16 mouse cellular contexts compared by ENCODE assay signal in genomic region chr16:93830916-93831315, GRCm38 (mm10). TPM values are rescaled to one million over a fixed set of nuclear protein-coding genes. Genes with fewer than 3 reads are reported as not detected.
DNase-seq lines count a peak whose midpoint lies in the region; ATAC-seq and TF ChIP-seq lines count a peak whose summit lies in the region.
"Had no signal": no experiment of that assay in that cellular context is flagged by ENCODE, and none has a peak within 500 bp of the region (broad histone marks: within the 10 kb centered on the region; RNA-seq: fewer than 3 reads in every experiment).

No protein-coding gene starts in this region.

- peak; percentile 38 for DNase-seq in liver, postnatal 0 days
- DNase-seq in embryo, embryonic 11 days: peak; percentile 53
- peak; percentile 88 for DNase-seq in kidney, postnatal 0 days (ENCODE audit: low spot score)
- DNase-seq in retina, postnatal 7 days (ENCODE audit: low read depth, low spot score): peak; percentile 68
- no peak for DNase-seq in hindbrain, embryonic 10.5 days (ENCODE audit: low spot score)
- no peak for DNase-seq in right cerebral cortex, postnatal 25 days
- DNase-seq: cerebellum, adult 8-10 months; gastrocnemius, postnatal 14 days; heart, postnatal 36 days; liver, embryonic 13.5 days; lung, postnatal 10 days had no signal

- H3K36me3 ChIP-seq in liver, postnatal 0 days (replicated peaks; ENCODE audit: insufficient read depth, low read length): no peaks in the 10 kb centered on the region
- H3K36me3 ChIP-seq in liver, embryonic 12.5 days: 0 out of 2 replicates have a peak, but pooled peaks cover 4% of the 10 kb centered on the region
- no peaks in the 10 kb centered on the region for H3K36me3 ChIP-seq in kidney, postnatal 0 days (ENCODE audit: insufficient read depth, low read length)
- H3K36me3 ChIP-seq in midbrain, embryonic 16.5 days (ENCODE audit: control insufficient read depth, insufficient read depth, low read length): no peaks in the 10 kb centered on the region
- H3K36me3 ChIP-seq in hindbrain, embryonic 10.5 days: peaks cover 18% of the 10 kb centered on the region
- H3K36me3 ChIP-seq: forebrain, embryonic 15.5 days; liver, embryonic 13.5 days had no signal

- no peak for TF ChIP-seq CTCF in liver, postnatal 0 days (IDR thresholded peaks at IDR 0.05; ENCODE audit: low read depth)
- no peak for TF ChIP-seq CTCF in kidney, postnatal 0 days (IDR thresholded peaks at IDR 0.05; ENCODE audit: low read depth)

- TF ChIP-seq EP300 in liver, postnatal 0 days (IDR thresholded peaks at IDR 0.05; ENCODE audit: low read depth): no peak

- no peak overlapping the region for H3K9ac ChIP-seq in liver, postnatal 0 days (replicated peaks)
- no peak overlapping the region for H3K9ac ChIP-seq in liver, embryonic 12.5 days
- H3K9ac ChIP-seq in kidney, postnatal 0 days (ENCODE audit: low read depth, low read length): no peak overlapping the region
- no peak overlapping the region for H3K9ac ChIP-seq in midbrain, embryonic 16.5 days (ENCODE audit: low read depth, low read length)
- H3K9ac ChIP-seq: liver, embryonic 13.5 days had no signal

- no peaks in the 10 kb centered on the region for H3K27me3 ChIP-seq in liver, postnatal 0 days (ENCODE audit: insufficient read depth, low read length)
- no peaks in the 10 kb centered on the region for H3K27me3 ChIP-seq in liver, embryonic 12.5 days (replicated peaks)
- no peaks in the 10 kb centered on the region for H3K27me3 ChIP-seq in kidney, postnatal 0 days (ENCODE audit: insufficient read depth, low read length)
- no peaks in the 10 kb centered on the region for H3K27me3 ChIP-seq in midbrain, embryonic 16.5 days (ENCODE audit: control insufficient read depth, insufficient read depth, low read depth, low read length)
- H3K27me3 ChIP-seq in hindbrain, embryonic 10.5 days (ENCODE audit: insufficient read depth, poor library complexity, severe bottlenecking): no peaks in the 10 kb centered on the region
- H3K27me3 ChIP-seq: forebrain, embryonic 15.5 days; liver, embryonic 13.5 days; Patski had no signal

- peak overlapping the region; percentile 39; the same call in 1 of the 2 replicates for H3K27ac ChIP-seq in liver, postnatal 0 days (ENCODE audit: low read depth)
- no peak overlapping the region for H3K27ac ChIP-seq in liver, embryonic 12.5 days
- H3K27ac ChIP-seq in kidney, postnatal 0 days: peak overlapping the region; percentile 60
- H3K27ac ChIP-seq in midbrain, embryonic 16.5 days (ENCODE audit: low read length): no peak overlapping the region
- H3K27ac ChIP-seq in hindbrain, embryonic 10.5 days: no peak overlapping the region
- H3K27ac ChIP-seq: liver, embryonic 13.5 days had no signal

- H3K4me1 ChIP-seq in liver, postnatal 0 days (ENCODE audit: insufficient read depth): peaks cover 25% of the 10 kb centered on the region
- peaks cover 33% of the 10 kb centered on the region for H3K4me1 ChIP-seq in liver, embryonic 12.5 days
- H3K4me1 ChIP-seq in kidney, postnatal 0 days (replicated peaks; ENCODE audit: insufficient read depth, low read length): peaks cover 21% of the 10 kb centered on the region
- peaks cover 12% of the 10 kb centered on the region for H3K4me1 ChIP-seq in midbrain, embryonic 16.5 days (ENCODE audit: control insufficient read depth, insufficient read depth, low read length)
- H3K4me1 ChIP-seq in hindbrain, embryonic 10.5 days (replicated peaks): peaks cover 17% of the 10 kb centered on the region

- no peak overlapping the region for H3K4me2 ChIP-seq in liver, postnatal 0 days (ENCODE audit: low read depth, low read length)
- H3K4me2 ChIP-seq in liver, embryonic 12.5 days: no peak overlapping the region
- H3K4me2 ChIP-seq in kidney, postnatal 0 days (ENCODE audit: low read length): 0 out of 2 replicates have a peak overlapping the region, but pooled peaks have one; percentile 18
- no peak overlapping the region for H3K4me2 ChIP-seq in midbrain, embryonic 16.5 days (ENCODE audit: low read length)

- WGBS in liver, postnatal 0 days (ENCODE audit: insufficient replicate concordance): 71% methylated on average over 5 of the region's 5 CpGs
- 81% methylated on average over 5 of the region's 5 CpGs for WGBS in liver, embryonic 12.5 days (ENCODE audit: insufficient replicate concordance)
- 9% methylated on average over 5 of the region's 5 CpGs for WGBS in kidney, postnatal 0 days
- WGBS in midbrain, embryonic 16.5 days: 66% methylated on average over 5 of the region's 5 CpGs
- 78% methylated on average over 5 of the region's 5 CpGs for WGBS in hindbrain, embryonic 10.5 days

- no peak for ATAC-seq in liver, postnatal 0 days
- no peak for ATAC-seq in liver, embryonic 12.5 days
- ATAC-seq in kidney, postnatal 0 days (replicated peaks; ENCODE audit: low FRiP score, low read depth): no peak
- no peak for ATAC-seq in midbrain, embryonic 16.5 days
- ATAC-seq: Patski had no signal

- H3K4me3 ChIP-seq in liver, postnatal 0 days (ENCODE audit: low read depth, low read length): no peak overlapping the region
- no peak overlapping the region for H3K4me3 ChIP-seq in liver, embryonic 12.5 days
- H3K4me3 ChIP-seq in kidney, postnatal 0 days (replicated peaks; ENCODE audit: low read depth, low read length): no peak overlapping the region
- H3K4me3 ChIP-seq in midbrain, embryonic 16.5 days (ENCODE audit: low read depth, low read length): no peak overlapping the region
- H3K4me3 ChIP-seq in hindbrain, embryonic 10.5 days: no peak overlapping the region

- 0 out of 2 replicates have a peak, but pooled peaks cover 4% of the 10 kb centered on the region for H3K9me3 ChIP-seq in liver, postnatal 0 days (ENCODE audit: low read length)
- no peaks in the 10 kb centered on the region for H3K9me3 ChIP-seq in liver, embryonic 12.5 days (replicated peaks)
- H3K9me3 ChIP-seq in kidney, postnatal 0 days (replicated peaks; ENCODE audit: low read length): no peaks in the 10 kb centered on the region
- 0 out of 2 replicates have a peak, but pooled peaks cover 2% of the 10 kb centered on the region for H3K9me3 ChIP-seq in midbrain, embryonic 16.5 days (replicated peaks; ENCODE audit: control insufficient read depth, low read length, poor library complexity, severe bottlenecking)
- H3K9me3 ChIP-seq in hindbrain, embryonic 10.5 days: 0 out of 2 replicates have a peak, but pooled peaks cover 3% of the 10 kb centered on the region
- H3K9me3 ChIP-seq: forebrain, embryonic 15.5 days; liver, embryonic 13.5 days; midbrain, embryonic 10.5 days had no signal

RNA-seq across cellular contexts. Expression of gene Morc3, which starts 1.0 kb away (rescaled TPM):
- 11.7 and 12.3 TPM in 2 replicates for polyA plus RNA-seq in liver, postnatal 0 days (2015; fragmentation: Nextera tagmentation; extraction: Ambion mirVana)
- polyA plus RNA-seq in liver, embryonic 12.5 days (2016; fragmentation: Nextera tagmentation; extraction: Ambion mirVana): 22.6 and 26.3 TPM in 2 replicates
- 26.8 and 27.0 TPM in 2 replicates for polyA plus RNA-seq in kidney, postnatal 0 days (2015; fragmentation: Nextera tagmentation; extraction: Ambion mirVana)
- polyA plus RNA-seq in midbrain, embryonic 16.5 days (2015; fragmentation: Nextera tagmentation; extraction: Ambion mirVana): 32.7 and 37.7 TPM in 2 replicates
- 24.7 and 29.2 TPM in 2 replicates for polyA plus RNA-seq in hindbrain, embryonic 10.5 days (2016; fragmentation: Nextera tagmentation; extraction: Ambion mirVana)

RNA-seq across cellular contexts. Expression of gene Chaf1b, which starts 52.8 kb away (rescaled TPM):
- polyA plus RNA-seq in liver, postnatal 0 days (2015; fragmentation: Nextera tagmentation; extraction: Ambion mirVana): 17.2 and 18.9 TPM in 2 replicates
- 66.9 and 71.2 TPM in 2 replicates for polyA plus RNA-seq in liver, embryonic 12.5 days (2016; fragmentation: Nextera tagmentation; extraction: Ambion mirVana)
- polyA plus RNA-seq in kidney, postnatal 0 days (2015; fragmentation: Nextera tagmentation; extraction: Ambion mirVana): 43.8 and 49.2 TPM in 2 replicates
- polyA plus RNA-seq in midbrain, embryonic 16.5 days (2015; fragmentation: Nextera tagmentation; extraction: Ambion mirVana): 12.4 and 15.1 TPM in 2 replicates
- polyA plus RNA-seq in hindbrain, embryonic 10.5 days (2016; fragmentation: Nextera tagmentation; extraction: Ambion mirVana): 109 and 132 TPM in 2 replicates

Comparison
In these comparisons a context has a peak if more than half of its experiments do, and no peak if none do; other contexts are left out.
1. H3K27ac ChIP-seq: peak in liver, postnatal 0 days (single experiment) and kidney, postnatal 0 days (single experiment); none in liver, embryonic 12.5 days (single experiment), midbrain, embryonic 16.5 days (single experiment) and hindbrain, embryonic 10.5 days (single experiment).
2. DNase-seq: peak in liver, postnatal 0 days (single experiment), embryo, embryonic 11 days (single experiment), kidney, postnatal 0 days (single experiment) and retina, postnatal 7 days (single experiment); none in hindbrain, embryonic 10.5 days (single experiment) and right cerebral cortex, postnatal 25 days (single experiment).